Mouse (Mus musculus) layer of hippocampus, postnatal 36 days (tissue): ENCODE data around the gene Dlx4. TPM values are rescaled to one million over a fixed set of nuclear protein-coding genes. Genes with fewer than 3 reads are reported as not detected.

ENCODE experiments used
- DNase-seq, 2 experiments: peaks; one replicate each; pipeline ENCODE4 v3.0.0; 2022
- total RNA-seq, 2 experiments: library from RNA; stranded (reverse); gene quantifications; 2 replicates each; pipeline ENCODE4 v1.2.3; 2021

The Dlx4 gene
- total RNA-seq, 2 experiments from 2014 or later: not detected

GRCm38 (mm10) chr11:95142980-95143575, 3.0 kb downstream of the Dlx4 start:
- DNase-seq: no peak

- DNase-seq: no peak
Measured at GRCm38 (mm10) chr11:95142258-95142657, 3.8 kb downstream of the Dlx4 start.

- DNase-seq: no peak
Measured at GRCm38 (mm10) chr11:95139871-95140270, 6.2 kb downstream of the Dlx4 start.

GRCm38 (mm10) chr11:95137281-95137680, 8.8 kb downstream of the Dlx4 start:
- DNase-seq: no peak

- DNase-seq: no peak
Measured at GRCm38 (mm10) chr11:95133321-95133720, 12.7 kb downstream of the Dlx4 start.

GRCm38 (mm10) chr11:95130668-95131252, 15.3 kb downstream of the Dlx4 start:
- DNase-seq: no peak

GRCm38 (mm10) chr11:95128359-95128758, 17.7 kb downstream of the Dlx4 start:
- DNase-seq: no peak

GRCm38 (mm10) chr11:95126272-95127245, 19.5 kb downstream of the Dlx4 start:
- DNase-seq: no peak

- no peak for DNase-seq
Measured at GRCm38 (mm10) chr11:95125366-95125948, 20.6 kb downstream of the Dlx4 start.

GRCm38 (mm10) chr11:95122100-95122489, 24.0 kb downstream of the Dlx4 start:
- no peak for DNase-seq

- DNase-seq: no peak
Measured at GRCm38 (mm10) chr11:95121161-95122099, 24.6 kb downstream of the Dlx4 start.

- DNase-seq: no peak
Measured at GRCm38 (mm10) chr11:95120633-95121020, 25.4 kb downstream of the Dlx4 start.

- no peak for DNase-seq
Measured at GRCm38 (mm10) chr11:95119990-95120632, 26.0 kb downstream of the Dlx4 start, which contains the start of gene Dlx3. Gene Dlx3 (plus strand): TSS chr11:95120119.

GRCm38 (mm10) chr11:95118505-95118904, 27.6 kb downstream of the Dlx4 start:
- peak; percentile 52 to 71 for DNase-seq

- DNase-seq: peak; percentile 54 to 55
Measured at GRCm38 (mm10) chr11:95117030-95117429, 29.0 kb downstream of the Dlx4 start.

- no peak for DNase-seq
Measured at GRCm38 (mm10) chr11:95110081-95110480, 36.0 kb downstream of the Dlx4 start.

GRCm38 (mm10) chr11:95109000-95109399, 37.1 kb downstream of the Dlx4 start:
- DNase-seq: no peak

- peak; percentile 67 to 74 for DNase-seq
Measured at GRCm38 (mm10) chr11:95106440-95107236, 39.4 kb downstream of the Dlx4 start.

- no peak for DNase-seq
Measured at GRCm38 (mm10) chr11:95105274-95105874, 40.7 kb downstream of the Dlx4 start.

- DNase-seq: no peak
Measured at GRCm38 (mm10) chr11:95104266-95104665, 41.8 kb downstream of the Dlx4 start.
